Comparison of ENCODE assay signal across 21 mouse cellular contexts in the genomic region with DNA sequence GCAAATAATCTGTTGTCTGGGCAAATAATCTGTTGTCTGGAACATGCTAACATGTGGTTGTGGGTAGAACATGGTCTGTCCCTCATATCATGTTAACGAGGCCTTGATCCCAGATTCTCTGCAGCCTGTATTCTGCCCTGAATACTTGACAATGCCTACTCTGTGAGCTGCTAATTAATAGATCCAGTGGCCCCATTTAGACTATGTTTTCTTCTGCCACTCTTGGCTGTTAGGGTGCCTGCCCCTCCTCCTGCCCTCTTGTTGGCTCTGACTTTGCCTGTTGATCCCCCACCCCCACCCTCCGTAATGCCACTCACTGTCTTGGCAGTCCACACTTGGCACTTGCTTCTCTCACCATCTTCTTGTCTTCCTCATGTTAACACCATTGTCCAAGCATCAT. TPM values are rescaled to one million over a fixed set of nuclear protein-coding genes. Genes with fewer than 3 reads are reported as not detected.
DNase-seq lines count a peak whose midpoint lies in the region; ATAC-seq and TF ChIP-seq lines count a peak whose summit lies in the region.
"Had no signal": no experiment of that assay in that cellular context is flagged by ENCODE, and none has a peak within 500 bp of the region (broad histone marks: within the 10 kb centered on the region; RNA-seq: fewer than 3 reads in every experiment).

No protein-coding gene starts in this region.

- no peak for TF ChIP-seq CTCF in kidney, adult 2 months (conservative IDR thresholded peaks at IDR 0.05; ENCODE audit: insufficient read depth, insufficient read length, low read depth, low read length)
- no peak for TF ChIP-seq CTCF in midbrain, postnatal 0 days (IDR thresholded peaks at IDR 0.05)

- DNase-seq in forebrain, embryonic 11.5 days (ENCODE audit: low spot score) = no peak
- peak; percentile 31 for DNase-seq in kidney, adult 2 months
- no peak for DNase-seq in kidney, postnatal 4 days
- peak; percentile 54 for DNase-seq in midbrain, postnatal 0 days (ENCODE audit: low spot score)
- no peak for DNase-seq in midbrain, embryonic 14.5 days
- DNase-seq in retina, embryonic 14.5 days (ENCODE audit: low spot score) = peak; percentile 20
- DNase-seq in adrenal gland, adult 18-20 months (ENCODE audit: low spot score in 2 of 2) = no peak
- DNase-seq: adrenal gland, postnatal 14 days; cerebellum, adult 18-20 months; cerebellum, postnatal 36 days; gastrocnemius, adult 2 months; kidney, adult 9 months; kidney, postnatal 25 days; right cerebral cortex, postnatal 14 days; thymus, adult 18-20 months had no signal

- no peak overlapping the region for H3K4me3 ChIP-seq in forebrain, embryonic 13.5 days
- H3K4me3 ChIP-seq in forebrain, embryonic 11.5 days (ENCODE audit: low read depth, low read length) = no peak overlapping the region
- no peak overlapping the region for H3K4me3 ChIP-seq in kidney, adult 2 months (ENCODE audit: insufficient read depth, low read depth, low read length)
- no peak overlapping the region for H3K4me3 ChIP-seq in midbrain, postnatal 0 days (ENCODE audit: low read depth, low read length)
- no peak overlapping the region for H3K4me3 ChIP-seq in midbrain, embryonic 14.5 days (replicated peaks; ENCODE audit: low read depth, low read length)
- H3K4me3 ChIP-seq: embryonic facial prominence, embryonic 15.5 days; gastrocnemius, adult 2 months; heart, embryonic 13.5 days had no signal

- TF ChIP-seq POLR2A in kidney, adult 2 months (IDR thresholded peaks at IDR 0.05; ENCODE audit: low read depth, low read length) = no peak

- 45% methylated on average over 2 of the region's 2 CpGs for WGBS in forebrain, embryonic 13.5 days
- WGBS in forebrain, embryonic 11.5 days = 57% methylated on average over 2 of the region's 2 CpGs
- 56% methylated on average over 2 of the region's 2 CpGs for WGBS in kidney, adult 2 months
- 90% methylated on average over 2 of the region's 2 CpGs for WGBS in midbrain, postnatal 0 days
- WGBS in midbrain, embryonic 14.5 days = 81% methylated on average over 2 of the region's 2 CpGs

- H3K4me1 ChIP-seq in forebrain, embryonic 13.5 days = peaks cover 8% of the 10 kb centered on the region
- H3K4me1 ChIP-seq in forebrain, embryonic 11.5 days (replicated peaks; ENCODE audit: control insufficient read depth, insufficient read depth, low read length) = peaks cover 1% of the 10 kb centered on the region
- peaks cover 39% of the 10 kb centered on the region for H3K4me1 ChIP-seq in kidney, adult 2 months (ENCODE audit: control insufficient read depth, insufficient read depth, low read length)
- no peaks in the 10 kb centered on the region for H3K4me1 ChIP-seq in midbrain, postnatal 0 days (ENCODE audit: insufficient read depth, low read length)
- H3K4me1 ChIP-seq in midbrain, embryonic 14.5 days (ENCODE audit: control insufficient read depth, insufficient read depth, low read length) = peaks cover 1% of the 10 kb centered on the region; the same call in 1 of the 2 replicates

- H3K9ac ChIP-seq in forebrain, embryonic 13.5 days = no peak overlapping the region
- H3K9ac ChIP-seq in forebrain, embryonic 11.5 days (ENCODE audit: low read length) = no peak overlapping the region
- no peak overlapping the region for H3K9ac ChIP-seq in midbrain, postnatal 0 days (replicated peaks; ENCODE audit: low read length, poor library complexity, severe bottlenecking)
- no peak overlapping the region for H3K9ac ChIP-seq in midbrain, embryonic 14.5 days (replicated peaks; ENCODE audit: low read length)
- H3K9ac ChIP-seq: embryonic facial prominence, embryonic 15.5 days; heart, embryonic 13.5 days had no signal

- no peaks in the 10 kb centered on the region for H3K27me3 ChIP-seq in forebrain, embryonic 13.5 days
- H3K27me3 ChIP-seq in forebrain, embryonic 11.5 days (ENCODE audit: control insufficient read depth, insufficient read depth, low read length) = no peaks in the 10 kb centered on the region
- H3K27me3 ChIP-seq in kidney, adult 2 months (replicated peaks; ENCODE audit: control insufficient read depth, insufficient read depth, low read length) = no peaks in the 10 kb centered on the region
- no peaks in the 10 kb centered on the region for H3K27me3 ChIP-seq in midbrain, postnatal 0 days (ENCODE audit: insufficient read depth, low read length)
- H3K27me3 ChIP-seq in midbrain, embryonic 14.5 days (ENCODE audit: control insufficient read depth, insufficient read depth, low read length) = no peaks in the 10 kb centered on the region
- H3K27me3 ChIP-seq: embryonic facial prominence, embryonic 15.5 days; heart, embryonic 13.5 days had no signal

- no peaks in the 10 kb centered on the region for H3K9me3 ChIP-seq in forebrain, embryonic 13.5 days (replicated peaks)
- H3K9me3 ChIP-seq in forebrain, embryonic 11.5 days (ENCODE audit: control insufficient read depth, low read length) = no peaks in the 10 kb centered on the region
- no peaks in the 10 kb centered on the region for H3K9me3 ChIP-seq in midbrain, postnatal 0 days (ENCODE audit: low read length)
- no peaks in the 10 kb centered on the region for H3K9me3 ChIP-seq in midbrain, embryonic 14.5 days (ENCODE audit: control insufficient read depth, low read length)
- H3K9me3 ChIP-seq: embryonic facial prominence, embryonic 15.5 days; heart, embryonic 13.5 days had no signal

- H3K36me3 ChIP-seq in forebrain, embryonic 13.5 days (ENCODE audit: poor library complexity, severe bottlenecking) = no peaks in the 10 kb centered on the region
- no peaks in the 10 kb centered on the region for H3K36me3 ChIP-seq in forebrain, embryonic 11.5 days (ENCODE audit: control insufficient read depth, insufficient read depth, low read length)
- peaks cover 2% of the 10 kb centered on the region; the same call in 1 of the 2 replicates for H3K36me3 ChIP-seq in kidney, adult 2 months (ENCODE audit: control insufficient read depth, insufficient read depth, low read length)
- H3K36me3 ChIP-seq in midbrain, postnatal 0 days (ENCODE audit: insufficient read depth, low read length) = no peaks in the 10 kb centered on the region
- no peaks in the 10 kb centered on the region for H3K36me3 ChIP-seq in midbrain, embryonic 14.5 days (ENCODE audit: control insufficient read depth, insufficient read depth, low read length)
- H3K36me3 ChIP-seq: embryonic facial prominence, embryonic 15.5 days had no signal

- H3K27ac ChIP-seq in forebrain, embryonic 13.5 days = no peak overlapping the region
- H3K27ac ChIP-seq in forebrain, embryonic 11.5 days (ENCODE audit: low read depth, low read length) = no peak overlapping the region
- H3K27ac ChIP-seq in kidney, adult 2 months (ENCODE audit: insufficient read depth, low read depth, low read length) = no peak overlapping the region
- H3K27ac ChIP-seq in midbrain, postnatal 0 days (ENCODE audit: low read depth, low read length) = no peak overlapping the region
- H3K27ac ChIP-seq in midbrain, embryonic 14.5 days (replicated peaks; ENCODE audit: low read depth, low read length) = no peak overlapping the region
- H3K27ac ChIP-seq: embryonic facial prominence, embryonic 15.5 days; gastrocnemius, adult 2 months; heart, embryonic 13.5 days had no signal

- H3K4me2 ChIP-seq in forebrain, embryonic 13.5 days = no peak overlapping the region
- H3K4me2 ChIP-seq in forebrain, embryonic 11.5 days (ENCODE audit: low read depth, low read length, severe bottlenecking) = no peak overlapping the region
- H3K4me2 ChIP-seq in midbrain, postnatal 0 days (ENCODE audit: low read depth, low read length, poor library complexity, severe bottlenecking) = no peak overlapping the region
- no peak overlapping the region for H3K4me2 ChIP-seq in midbrain, embryonic 14.5 days (ENCODE audit: low read length)
- H3K4me2 ChIP-seq: embryonic facial prominence, embryonic 15.5 days; heart, embryonic 13.5 days had no signal

- peak; percentile 34; the same call in 1 of the 2 replicates for ATAC-seq in forebrain, embryonic 13.5 days
- no peak for ATAC-seq in forebrain, embryonic 11.5 days (replicated peaks; ENCODE audit: low FRiP score)
- 0 out of 2 replicates have a peak, but pooled peaks have one; percentile 33 for ATAC-seq in midbrain, postnatal 0 days (ENCODE audit: low FRiP score)
- no peak for ATAC-seq in midbrain, embryonic 14.5 days (ENCODE audit: low FRiP score, low TSS enrichment)
- ATAC-seq: activated CD4-positive, CD25-positive, alpha-beta regulatory T cell, adult 4 months; CD4-positive, CD25-positive, alpha-beta regulatory T cell, adult 4 months; lung, postnatal 0 days had no signal

RNA-seq across cellular contexts. Expression of a gene that starts 13.8 kb away (rescaled TPM):
- 12.4 and 14.0 TPM in 2 replicates for polyA plus RNA-seq in forebrain, embryonic 13.5 days (2015; fragmentation: Nextera tagmentation; extraction: Ambion mirVana)
- polyA plus RNA-seq in forebrain, embryonic 11.5 days (2014; fragmentation: Nextera tagmentation; extraction: Ambion mirVana) = 11.0 and 11.4 TPM in 2 replicates
- 75.7 and 76.4 TPM in 2 replicates for polyA plus RNA-seq in kidney, adult 2 months (2012; rRNA removed)
- 44.6 and 66.6 TPM in 2 replicates for total RNA-seq in midbrain, postnatal 0 days (2014; rRNA removed)
- polyA plus RNA-seq in midbrain, postnatal 0 days (2015; fragmentation: Nextera tagmentation; extraction: Ambion mirVana) = 24.6 and 25.5 TPM in 2 replicates
- 15.4 and 21.7 TPM in 2 replicates for polyA plus RNA-seq in midbrain, embryonic 14.5 days (2014; fragmentation: Nextera tagmentation; extraction: Ambion mirVana)
- 10 to 100 TPM; 26.1 to 30.2 TPM for total RNA-seq in adrenal gland, adult 18-20 months (2021)

Comparison
In these comparisons a context has a peak if more than half of its experiments do, and no peak if none do; other contexts are left out.
1. ATAC-seq: peak in forebrain, embryonic 13.5 days (single experiment) and midbrain, postnatal 0 days (single experiment); none in forebrain, embryonic 11.5 days (single experiment) and midbrain, embryonic 14.5 days (single experiment).
2. DNase-seq: peak in kidney, adult 2 months (single experiment), midbrain, postnatal 0 days (single experiment) and retina, embryonic 14.5 days (single experiment); none in forebrain, embryonic 11.5 days (single experiment), kidney, postnatal 4 days (0 of 2), midbrain, embryonic 14.5 days (single experiment) and adrenal gland, adult 18-20 months (0 of 2).